Mouse (Mus musculus) liver, adult 2 months (tissue): Measurements from ENCODE around the gene Pole4. TPM values are rescaled to one million over a fixed set of nuclear protein-coding genes. Genes with fewer than 3 reads are reported as not detected.

Experiments
- DNase-seq: peaks from one replicate; pipeline ENCODE4 v3.0.0-alpha.2; 2011; ENCODE audit warnings: low read depth, low spot score; ENCODE audit errors: extremely low read depth
- H3K27ac ChIP-seq: fragments of 200-500 bp; replicated peaks from 2 replicates; pipeline ENCODE4 v1.5.1; 2012; ENCODE audit warnings: low read depth, mild to moderate bottlenecking, control low read depth, inconsistent platforms, low read length; ENCODE audit not compliant: insufficient read depth
- H3K27me3 ChIP-seq: fragments of 200-500 bp; 2 replicates; pipeline ENCODE4 v1.6.1; 2012; ENCODE audit warnings: mild to moderate bottlenecking, moderate library complexity, low read length, inconsistent platforms; ENCODE audit not compliant: control insufficient read depth, insufficient read depth
- H3K36me3 ChIP-seq: fragments of 200-500 bp; 2 replicates; pipeline ENCODE4 v1.6.1; 2012; ENCODE audit warnings: low read length, inconsistent platforms; ENCODE audit not compliant: control insufficient read depth, insufficient read depth
- H3K4me1 ChIP-seq: fragments of 200-500 bp; 2 replicates; pipeline ENCODE4 v1.6.1; 2011; ENCODE audit warnings: low read length; ENCODE audit not compliant: control insufficient read depth, insufficient read depth
- H3K4me3 ChIP-seq: fragments of 200-500 bp; 2 replicates; pipeline ENCODE4 v1.5.1; 2011; ENCODE audit warnings: low read depth, mild to moderate bottlenecking, control low read depth, low read length, moderate library complexity; ENCODE audit not compliant: insufficient read depth
- H3K79me2 ChIP-seq: fragments of 200-500 bp; 2 replicates; pipeline ENCODE4 v1.6.1; 2012; ENCODE audit warnings: inconsistent platforms, mild to moderate bottlenecking, low read length, moderate library complexity; ENCODE audit not compliant: control insufficient read depth, insufficient read depth
- H3K9ac ChIP-seq: fragments of 200-500 bp; 2 replicates; pipeline ENCODE4 v1.6.1; 2012; ENCODE audit warnings: low read depth, mild to moderate bottlenecking, control low read depth, inconsistent platforms, low read length
- CTCF ChIP-seq: fragments of 200-500 bp; IDR thresholded peaks from 2 replicates; pipeline ENCODE4 v1.5.1; 2011; ENCODE audit warnings: low read depth, low read length, control low read depth
- POLR2A ChIP-seq: fragments of 200-500 bp; IDR thresholded peaks from 2 replicates; pipeline ENCODE4 v1.6.1; 2011; ENCODE audit warnings: low read length, control low read depth; ENCODE audit not compliant: insufficient read depth; ENCODE audit errors: extremely low read depth
- WGBS: fragments of 180-500 bp; shearing (Covaris S2); methylation state at CpG from one replicate; pipeline ENCODE4 v1.1.7; 2018; 5-methylcytosine and 5-hydroxymethylcytosine counted together
- polyA plus RNA-seq: library from polyadenylated mRNA; depleted of rRNA; stranded (reverse); fragments of >200 nt; gene quantifications from 2 replicates; pipeline ENCODE4 v1.2.3, GENCODE M21; 2012; rRNA removed
- total RNA-seq: library from RNA; depleted of rRNA; stranded (reverse); fragments of >200 nt; gene quantifications from 2 replicates; pipeline ENCODE4 v1.2.3, GENCODE M21; 2014; rRNA removed

Pole4 gene
- total and polyA plus RNA-seq, 2 experiments = 12.2 to 23.7 TPM

- TF ChIP-seq POLR2A (no peak), CTCF (no peak)
- DNase-seq = no peak
- H3K79me2 ChIP-seq = no peaks in the 10 kb centered on the region
- H3K36me3 ChIP-seq = no peaks in the 10 kb centered on the region
- H3K27ac ChIP-seq = no peak overlapping the region
- no peak overlapping the region for H3K9ac ChIP-seq
- no peaks in the 10 kb centered on the region for H3K4me1 ChIP-seq
- WGBS = 74% methylated on average over 5 of the region's 5 CpGs
- H3K4me3 ChIP-seq = no peak overlapping the region
- H3K27me3 ChIP-seq = 0 out of 2 replicates have a peak, but pooled peaks cover 2% of the 10 kb centered on the region
Observed at GRCm38 (mm10) chr6:82575445-82575844, 129.7 kb downstream of the Pole4 start.

Other genes starting within 250 kb of the Pole4 start
- 1.0 and 1.3 TPM in 2 replicates for gene Hk2, start 69.1 kb upstream of the Pole4 start, total RNA-seq
- 0.54 and 0.87 TPM in 2 replicates for gene Hk2, start 69.1 kb upstream of the Pole4 start, polyA plus RNA-seq
- gene Sema4f, start 234.4 kb upstream of the Pole4 start, total RNA-seq = not detected in 2 replicates
- not detected in 2 replicates for gene Sema4f, start 234.4 kb upstream of the Pole4 start, polyA plus RNA-seq
- not detected in 2 replicates for gene M1ap, start 241.5 kb upstream of the Pole4 start, total RNA-seq
- gene M1ap, start 241.5 kb upstream of the Pole4 start, polyA plus RNA-seq = 0.17 TPM in 1 of 2 replicates, not detected in the other